Mouse (Mus musculus): ENCODE measurements around the gene Fev. TPM values are rescaled to one million over a fixed set of nuclear protein-coding genes. Genes with fewer than 3 reads are reported as not detected.
A peak's percentile ranks its signal among the peaks of the same experiment; 100 is the strongest.

Gene Fev
- polyA plus RNA-seq, 1 experiment from 2014 or later: 2.9 TPM

DNA sequence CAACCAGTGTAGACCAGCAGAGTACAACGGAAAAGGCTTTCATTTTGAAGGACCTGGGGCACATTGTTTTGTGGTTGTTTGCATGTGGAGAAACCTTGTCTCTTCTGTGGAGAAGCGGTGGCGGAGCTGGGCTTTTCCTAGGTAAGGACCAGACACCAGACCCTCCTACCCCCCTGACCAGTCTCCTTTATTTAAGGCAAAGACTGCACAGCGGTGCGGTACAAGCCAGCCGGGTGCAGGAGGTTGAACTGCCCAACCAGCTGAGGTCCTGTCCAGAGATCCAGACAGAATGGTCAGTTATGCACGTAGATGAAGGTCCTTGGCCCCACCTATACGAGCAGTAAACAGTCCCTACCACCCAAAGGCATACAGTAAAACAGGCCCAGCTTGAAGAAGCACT, 2.4 kb downstream of the Fev start:
- no peak for ATAC-seq
- H3K27ac ChIP-seq (ENCODE audit: low read depth, low read length): no peak overlapping the region
- no peaks in the 10 kb centered on the region for H3K9me3 ChIP-seq (ENCODE audit: control insufficient read depth, low read length)
- peaks cover 59% of the 10 kb centered on the region for H3K27me3 ChIP-seq (replicated peaks; ENCODE audit: control insufficient read depth, insufficient read depth, low read length)
- H3K4me1 ChIP-seq (ENCODE audit: control insufficient read depth, insufficient read depth, low read depth, low read length): peaks cover 26% of the 10 kb centered on the region
- WGBS: 4% methylated on average over 8 of the region's 8 CpGs
- no peak overlapping the region for H3K9ac ChIP-seq (ENCODE audit: low read depth, low read length)
- H3K36me3 ChIP-seq (ENCODE audit: control insufficient read depth, insufficient read depth, low read length): no peaks in the 10 kb centered on the region
- peak overlapping the region; percentile 49 for H3K4me3 ChIP-seq (ENCODE audit: low read length)
- peak overlapping the region; percentile 86; the same call in 1 of the 2 replicates for H3K4me2 ChIP-seq (ENCODE audit: low read length)

DNA sequence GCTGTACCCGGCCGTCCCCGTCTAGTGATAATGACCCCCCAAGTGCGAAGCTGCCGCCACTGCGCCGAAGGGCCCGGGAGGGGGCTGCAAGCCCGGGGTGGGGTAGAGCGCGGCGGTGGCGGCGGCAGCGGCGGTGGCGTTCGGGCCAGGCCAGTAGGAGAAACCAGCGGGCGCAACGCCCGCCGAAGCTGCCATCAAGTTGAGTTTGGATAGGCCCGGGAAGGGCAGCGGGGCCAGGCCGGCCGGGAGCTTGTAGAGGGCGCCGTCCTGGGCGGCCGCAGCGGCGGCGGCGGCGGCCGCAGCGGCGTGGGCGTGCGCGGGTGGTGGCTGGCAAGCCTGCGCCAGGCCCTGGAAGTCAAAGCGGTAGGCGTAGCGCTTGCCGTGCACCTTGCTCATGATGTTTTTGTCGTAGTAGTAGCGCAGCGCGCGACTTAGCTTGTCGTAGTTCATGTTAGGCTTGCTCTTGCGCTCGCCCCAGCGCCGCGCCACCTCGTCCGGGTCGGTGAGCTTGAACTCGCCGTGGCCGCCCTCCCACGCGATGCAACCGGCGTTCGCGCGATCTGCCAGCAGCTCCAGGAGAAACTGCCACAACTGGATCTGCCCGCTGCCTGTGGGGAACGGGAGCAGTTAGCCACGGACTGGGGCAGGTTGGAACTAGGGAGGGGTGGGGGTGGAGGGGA, 3.0 kb downstream of the Fev start:
- no peaks in the 10 kb centered on the region for H3K36me3 ChIP-seq (ENCODE audit: control insufficient read depth, insufficient read depth, low read length)
- H3K4me2 ChIP-seq (ENCODE audit: low read length): peak overlapping the region; percentile 86
- WGBS: under 1% methylated on average over 63 of the region's 74 CpGs
- H3K27ac ChIP-seq (ENCODE audit: low read depth, low read length): no peak overlapping the region
- H3K4me1 ChIP-seq (ENCODE audit: control insufficient read depth, insufficient read depth, low read depth, low read length): peaks cover 26% of the 10 kb centered on the region
- peak overlapping the region; percentile 49 for H3K4me3 ChIP-seq (ENCODE audit: low read length)
- H3K9me3 ChIP-seq (ENCODE audit: control insufficient read depth, low read length): no peaks in the 10 kb centered on the region
- peak overlapping the region; percentile 56 for H3K9ac ChIP-seq (ENCODE audit: low read depth, low read length)
- ATAC-seq: 0 out of 2 replicates have a peak, but pooled peaks have one; percentile 31
- H3K27me3 ChIP-seq (replicated peaks; ENCODE audit: control insufficient read depth, insufficient read depth, low read length): peaks cover 54% of the 10 kb centered on the region

DNA sequence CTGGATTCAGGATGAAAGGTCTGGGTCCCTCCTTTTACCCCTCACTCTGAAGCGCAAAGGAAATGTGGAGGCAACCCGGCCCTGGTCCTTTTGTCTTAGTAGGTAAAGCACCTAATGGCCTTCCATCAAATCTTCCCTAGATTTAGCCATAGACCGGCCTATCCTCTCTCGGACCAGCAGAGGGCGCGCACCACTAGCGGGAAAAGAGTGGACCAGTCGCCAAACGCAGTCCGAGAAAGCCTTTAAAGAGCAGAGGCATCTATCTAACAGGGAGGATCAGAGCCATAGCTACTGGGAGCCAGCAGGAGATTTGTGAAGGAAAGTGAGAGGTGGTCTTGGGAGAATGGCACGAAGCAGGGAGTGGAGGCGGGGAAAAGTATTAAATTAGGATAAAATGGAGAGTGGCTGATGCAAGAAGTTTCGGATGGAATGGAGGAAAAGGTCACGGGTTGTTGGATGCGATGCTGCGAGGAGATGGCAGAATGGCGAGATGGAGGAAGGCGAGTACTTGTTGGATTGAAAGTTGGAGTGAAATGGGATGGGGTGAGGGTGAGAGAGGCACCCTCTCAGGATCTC, 4.3 kb downstream of the Fev start:
- peak overlapping the region; percentile 48 for H3K4me2 ChIP-seq (ENCODE audit: low read length)
- no peak overlapping the region for H3K9ac ChIP-seq (ENCODE audit: low read depth, low read length)
- 0 out of 2 replicates have a peak, but pooled peaks have one; percentile 58 for ATAC-seq
- H3K36me3 ChIP-seq (ENCODE audit: control insufficient read depth, insufficient read depth, low read length): no peaks in the 10 kb centered on the region
- H3K4me1 ChIP-seq (ENCODE audit: control insufficient read depth, insufficient read depth, low read depth, low read length): peaks cover 26% of the 10 kb centered on the region
- H3K27me3 ChIP-seq (replicated peaks; ENCODE audit: control insufficient read depth, insufficient read depth, low read length): peaks cover 42% of the 10 kb centered on the region
- H3K4me3 ChIP-seq (ENCODE audit: low read length): peak overlapping the region; percentile 22
- no peak overlapping the region for H3K27ac ChIP-seq (ENCODE audit: low read depth, low read length)
- no peaks in the 10 kb centered on the region for H3K9me3 ChIP-seq (ENCODE audit: control insufficient read depth, low read length)
- WGBS: 2% methylated on average over 18 of the region's 18 CpGs

DNA sequence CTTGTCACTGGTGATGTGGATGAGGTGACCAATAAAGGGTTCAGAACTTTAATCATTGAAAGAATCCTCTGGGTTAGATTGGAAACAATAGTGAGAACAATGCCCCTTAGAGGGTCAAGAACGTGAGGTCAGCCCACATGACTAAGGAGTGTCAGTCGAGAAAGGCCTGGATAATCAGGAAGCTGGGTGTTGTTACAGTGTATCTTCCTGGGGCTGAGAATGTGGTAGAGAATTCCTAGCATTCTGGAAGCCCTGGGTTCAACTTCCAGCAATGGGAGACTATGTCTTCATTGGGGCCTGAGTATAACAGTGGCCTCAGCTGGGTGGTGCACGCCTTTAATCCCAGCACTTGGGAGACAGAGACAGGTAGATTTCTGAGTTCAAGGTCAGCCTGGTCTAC, 8.0 kb downstream of the Fev start:
- Histone ChIP-seq H3K4me3 (ENCODE audit: low read length) (no peak overlapping the region), H3K4me1 (ENCODE audit: control insufficient read depth, insufficient read depth, low read depth, low read length) (peaks cover 4% of the 10 kb centered on the region), H3K27me3 (replicated peaks; ENCODE audit: control insufficient read depth, insufficient read depth, low read length) (peaks cover 22% of the 10 kb centered on the region), H3K36me3 (ENCODE audit: control insufficient read depth, insufficient read depth, low read length) (no peaks in the 10 kb centered on the region), H3K4me2 (ENCODE audit: low read length) (no peak overlapping the region), H3K27ac (ENCODE audit: low read depth, low read length) (no peak overlapping the region), H3K9ac (ENCODE audit: low read depth, low read length) (no peak overlapping the region), H3K9me3 (ENCODE audit: control insufficient read depth, low read length) (no peaks in the 10 kb centered on the region)
- WGBS: 62% methylated on average over 3 of the region's 3 CpGs
- ATAC-seq: no peak

DNA sequence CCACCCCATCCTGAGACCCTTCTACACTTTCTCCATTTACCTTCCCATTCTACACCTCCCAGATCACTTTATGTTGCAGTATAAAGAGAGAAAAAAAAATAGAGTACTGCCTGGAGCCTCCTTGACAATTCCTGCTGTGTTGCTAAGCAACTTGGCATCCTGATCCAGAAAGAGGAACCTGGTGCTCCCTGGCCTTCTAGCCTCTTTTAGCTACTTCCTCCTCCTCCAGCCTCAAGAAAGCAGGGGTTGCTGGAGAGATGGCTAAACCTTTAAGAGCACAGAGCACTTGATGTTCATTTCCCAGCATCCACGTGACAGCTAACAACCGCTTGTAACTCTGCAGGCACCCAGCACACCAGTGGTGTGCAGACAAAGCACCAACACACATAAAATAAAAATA, 13.0 kb downstream of the Fev start:
- no peak for ATAC-seq
- H3K4me1 ChIP-seq (ENCODE audit: control insufficient read depth, insufficient read depth, low read depth, low read length): no peaks in the 10 kb centered on the region
- no peak overlapping the region for H3K4me3 ChIP-seq (ENCODE audit: low read length)
- H3K9me3 ChIP-seq (ENCODE audit: control insufficient read depth, low read length): no peaks in the 10 kb centered on the region
- no peak overlapping the region for H3K4me2 ChIP-seq (ENCODE audit: low read length)
- no peak overlapping the region for H3K27ac ChIP-seq (ENCODE audit: low read depth, low read length)
- no peaks in the 10 kb centered on the region for H3K36me3 ChIP-seq (ENCODE audit: control insufficient read depth, insufficient read depth, low read length)
- no peaks in the 10 kb centered on the region for H3K27me3 ChIP-seq (replicated peaks; ENCODE audit: control insufficient read depth, insufficient read depth, low read length)
- WGBS: 36% methylated on average over 2 of the region's 2 CpGs
- H3K9ac ChIP-seq (ENCODE audit: low read depth, low read length): no peak overlapping the region

DNA sequence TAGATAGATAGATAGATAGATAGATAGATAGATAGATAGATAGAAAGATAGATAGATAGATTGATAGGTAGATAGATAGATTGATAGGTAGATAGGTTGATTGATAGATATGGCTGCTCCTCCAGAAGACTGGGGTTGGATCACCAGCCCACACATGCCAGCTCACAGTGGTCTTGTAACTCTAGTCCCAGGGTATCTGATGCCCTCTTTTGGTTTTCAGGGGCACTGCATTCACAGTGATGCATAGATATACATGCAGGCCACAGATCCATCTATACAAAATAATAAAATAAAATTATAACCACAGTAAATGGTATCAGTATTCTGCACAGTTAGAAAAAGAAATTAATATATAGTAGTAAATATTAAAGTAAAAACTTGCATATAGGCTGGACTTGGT, 23.4 kb downstream of the Fev start:
- no peaks in the 10 kb centered on the region for H3K36me3 ChIP-seq (ENCODE audit: control insufficient read depth, insufficient read depth, low read length)
- no peak overlapping the region for H3K4me3 ChIP-seq (ENCODE audit: low read length)
- no peak for ATAC-seq
- H3K4me1 ChIP-seq (ENCODE audit: control insufficient read depth, insufficient read depth, low read depth, low read length): peaks cover 15% of the 10 kb centered on the region
- H3K4me2 ChIP-seq (ENCODE audit: low read length): no peak overlapping the region
- H3K9me3 ChIP-seq (ENCODE audit: control insufficient read depth, low read length): no peaks in the 10 kb centered on the region
- H3K9ac ChIP-seq (ENCODE audit: low read depth, low read length): no peak overlapping the region
- no peaks in the 10 kb centered on the region for H3K27me3 ChIP-seq (replicated peaks; ENCODE audit: control insufficient read depth, insufficient read depth, low read length)
- no peak overlapping the region for H3K27ac ChIP-seq (ENCODE audit: low read depth, low read length)

DNA sequence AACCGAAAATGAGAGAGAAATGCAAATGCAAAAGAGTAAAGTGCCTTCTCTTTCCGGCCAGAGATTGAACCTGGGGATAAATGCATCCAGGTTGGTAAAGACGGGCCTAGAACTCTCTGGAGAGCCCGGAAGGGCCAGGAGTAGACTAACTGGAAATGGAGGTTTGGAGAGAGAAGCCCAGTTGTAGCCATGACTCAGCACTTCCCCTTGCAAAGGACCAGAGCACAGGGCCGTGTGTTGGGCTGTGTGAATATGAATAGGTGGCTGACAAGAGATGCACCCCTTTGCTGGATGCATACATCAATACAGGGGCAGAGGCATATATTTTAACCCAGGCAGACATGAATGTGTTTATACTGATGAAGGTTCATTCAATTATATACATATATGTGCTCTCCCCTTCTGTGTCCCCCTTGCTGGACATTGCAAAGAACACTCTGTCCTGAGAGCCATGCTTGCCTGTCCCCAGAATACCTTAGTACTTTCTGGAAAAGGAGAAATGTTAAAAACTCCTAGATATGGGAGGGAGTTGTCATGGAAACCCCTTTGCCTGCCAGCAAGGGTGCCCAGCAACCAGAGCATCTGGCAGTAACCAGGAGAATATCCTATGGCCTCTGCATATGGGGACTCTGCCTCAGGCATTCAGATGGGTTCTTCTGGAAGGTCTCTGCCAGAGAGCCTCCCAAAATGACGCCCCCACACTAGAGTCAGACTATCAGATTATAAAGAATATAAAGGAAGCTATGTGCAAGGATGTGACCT, 25.8 kb downstream of the Fev start:
- WGBS: 41% methylated on average over 6 of the region's 6 CpGs
- Histone ChIP-seq H3K4me1 (ENCODE audit: control insufficient read depth, insufficient read depth, low read depth, low read length) (peaks cover 16% of the 10 kb centered on the region), H3K4me2 (ENCODE audit: low read length) (peak overlapping the region; percentile 81), H3K27ac (ENCODE audit: low read depth, low read length) (peak overlapping the region; percentile 69), H3K4me3 (ENCODE audit: low read length) (peak overlapping the region; percentile 94), H3K36me3 (ENCODE audit: control insufficient read depth, insufficient read depth, low read length) (no peaks in the 10 kb centered on the region), H3K9ac (ENCODE audit: low read depth, low read length) (no peak overlapping the region), H3K27me3 (replicated peaks; ENCODE audit: control insufficient read depth, insufficient read depth, low read length) (no peaks in the 10 kb centered on the region), H3K9me3 (ENCODE audit: control insufficient read depth, low read length) (no peaks in the 10 kb centered on the region)
- no peak for ATAC-seq

DNA sequence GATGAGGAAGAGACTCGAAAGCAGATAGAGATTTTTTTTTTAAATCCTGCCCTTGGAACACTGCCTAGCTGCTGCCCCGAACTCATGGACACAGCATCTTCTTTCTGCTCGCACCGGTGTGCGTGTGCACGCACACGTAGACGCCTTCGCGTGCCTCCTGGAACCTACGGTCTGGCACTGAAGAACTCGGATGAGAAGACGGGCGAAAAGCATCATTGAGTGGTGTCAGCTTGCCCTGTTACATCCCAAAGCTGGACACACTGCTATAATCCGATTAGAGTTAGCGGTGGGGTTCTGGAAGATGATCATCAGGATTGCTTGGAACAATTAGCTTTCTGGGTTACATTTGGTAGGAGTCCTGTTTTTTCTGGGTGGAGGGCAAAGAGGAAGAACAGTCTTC, 26.4 kb downstream of the Fev start:
- Histone ChIP-seq H3K36me3 (ENCODE audit: control insufficient read depth, insufficient read depth, low read length) (no peaks in the 10 kb centered on the region), H3K9me3 (ENCODE audit: control insufficient read depth, low read length) (no peaks in the 10 kb centered on the region), H3K4me3 (ENCODE audit: low read length) (peak overlapping the region; percentile 94), H3K9ac (ENCODE audit: low read depth, low read length) (peak overlapping the region; percentile 55), H3K27ac (ENCODE audit: low read depth, low read length) (peak overlapping the region; percentile 69), H3K4me2 (ENCODE audit: low read length) (peak overlapping the region; percentile 81), H3K27me3 (replicated peaks; ENCODE audit: control insufficient read depth, insufficient read depth, low read length) (no peaks in the 10 kb centered on the region), H3K4me1 (ENCODE audit: control insufficient read depth, insufficient read depth, low read depth, low read length) (peaks cover 20% of the 10 kb centered on the region)
- ATAC-seq: no peak
- 4% methylated on average over 16 of the region's 16 CpGs for WGBS

DNA sequence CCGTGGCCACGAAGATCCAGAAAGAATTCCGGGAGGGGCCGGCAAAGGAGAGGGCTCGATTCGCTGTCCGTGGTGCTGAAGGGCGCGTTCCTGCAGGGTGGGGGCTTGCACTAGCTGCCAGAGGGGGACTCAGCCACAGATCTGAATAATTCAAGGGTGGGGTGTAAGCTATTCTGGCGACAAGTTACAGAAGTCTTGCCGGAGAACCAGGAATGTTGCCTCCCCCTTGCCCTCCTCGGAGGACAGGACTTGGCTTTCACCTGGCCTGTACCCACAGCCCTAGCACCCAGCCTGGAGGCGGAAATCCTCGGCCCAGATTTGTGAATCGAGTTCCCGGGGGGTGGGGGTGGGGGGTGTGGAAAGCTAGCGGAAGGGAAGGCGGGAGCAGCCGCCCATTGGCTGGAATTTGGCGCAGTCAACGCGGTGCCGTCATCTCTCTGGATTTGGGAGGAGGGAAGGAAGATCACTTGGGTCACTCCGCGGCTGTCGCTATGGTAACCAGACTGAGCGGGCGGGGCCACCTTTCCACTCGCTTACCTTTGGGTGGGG, 27.0 kb downstream of the Fev start:
- Histone ChIP-seq H3K4me1 (ENCODE audit: control insufficient read depth, insufficient read depth, low read depth, low read length) (peaks cover 21% of the 10 kb centered on the region), H3K9me3 (ENCODE audit: control insufficient read depth, low read length) (no peaks in the 10 kb centered on the region), H3K4me2 (ENCODE audit: low read length) (peak overlapping the region; percentile 81), H3K36me3 (ENCODE audit: control insufficient read depth, insufficient read depth, low read length) (no peaks in the 10 kb centered on the region), H3K27me3 (replicated peaks; ENCODE audit: control insufficient read depth, insufficient read depth, low read length) (no peaks in the 10 kb centered on the region), H3K4me3 (ENCODE audit: low read length) (peak overlapping the region; percentile 94), H3K27ac (ENCODE audit: low read depth, low read length) (peak overlapping the region; percentile 76), H3K9ac (ENCODE audit: low read depth, low read length) (peak overlapping the region; percentile 73)
- peak; percentile 73 for ATAC-seq
- WGBS: under 1% methylated on average over 29 of the region's 29 CpGs
